ENCODE assay signal across 8 mouse cellular contexts in the genomic region with DNA sequence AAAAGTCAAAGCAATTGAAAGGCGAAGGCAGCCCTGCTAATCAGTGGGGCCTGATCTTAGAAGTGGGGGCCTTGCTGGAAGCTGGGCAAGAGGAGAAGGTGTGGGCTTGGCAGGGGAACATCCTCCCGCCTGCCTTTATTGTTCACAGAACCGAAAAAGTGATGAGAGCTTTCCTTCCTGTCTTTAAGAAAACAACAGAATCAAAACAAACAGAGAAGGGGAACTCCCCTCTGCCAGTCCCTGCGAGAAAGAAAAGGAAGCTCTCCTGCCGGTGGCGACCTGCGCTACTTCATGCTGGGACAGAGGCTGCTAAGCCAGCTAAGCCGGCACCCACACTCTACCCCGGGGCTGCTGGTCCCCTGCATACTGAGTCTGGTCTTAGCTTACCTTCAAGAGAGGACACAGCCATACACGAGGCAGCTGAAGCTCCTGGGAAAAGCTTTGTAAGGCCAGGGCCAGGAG. TPM values are rescaled to one million over a fixed set of nuclear protein-coding genes. Genes with fewer than 3 reads are reported as not detected.
A peak's percentile ranks its signal among the peaks of the same experiment; 100 is the strongest.
DNase-seq lines count a peak whose midpoint lies in the region; ATAC-seq and TF ChIP-seq lines count a peak whose summit lies in the region.

No protein-coding gene starts in this region.

- peaks cover 61% of the 10 kb centered on the region for H3K4me1 ChIP-seq in midbrain, embryonic 10.5 days
- 0 out of 2 replicates have a peak, but pooled peaks cover 3% of the 10 kb centered on the region for H3K4me1 ChIP-seq in midbrain, postnatal 0 days (ENCODE audit: insufficient read depth, low read length)
- peaks cover 46% of the 10 kb centered on the region for H3K4me1 ChIP-seq in embryonic facial prominence, embryonic 12.5 days
- peaks cover 68% of the 10 kb centered on the region for H3K4me1 ChIP-seq in lung, embryonic 16.5 days (replicated peaks; ENCODE audit: control insufficient read depth, insufficient read depth, low read length)
- peaks cover 25% of the 10 kb centered on the region for H3K4me1 ChIP-seq in stomach, postnatal 0 days (replicated peaks; ENCODE audit: control insufficient read depth, insufficient read depth)

- no peak overlapping the region for H3K9ac ChIP-seq in midbrain, postnatal 0 days (replicated peaks; ENCODE audit: low read length, poor library complexity, severe bottlenecking)
- H3K9ac ChIP-seq in embryonic facial prominence, embryonic 12.5 days = no peak overlapping the region
- peak overlapping the region; percentile 52; the same call in 1 of the 2 replicates for H3K9ac ChIP-seq in lung, embryonic 16.5 days (ENCODE audit: low read length)
- peak overlapping the region; percentile 35; the same call in 1 of the 2 replicates for H3K9ac ChIP-seq in stomach, postnatal 0 days (ENCODE audit: low read length)

- H3K9me3 ChIP-seq in midbrain, embryonic 10.5 days (replicated peaks) = no peaks in the 10 kb centered on the region
- H3K9me3 ChIP-seq in midbrain, postnatal 0 days (ENCODE audit: low read length) = no peaks in the 10 kb centered on the region
- no peaks in the 10 kb centered on the region for H3K9me3 ChIP-seq in embryonic facial prominence, embryonic 12.5 days
- H3K9me3 ChIP-seq in lung, embryonic 16.5 days (ENCODE audit: control insufficient read depth, low read length) = no peaks in the 10 kb centered on the region
- H3K9me3 ChIP-seq in stomach, postnatal 0 days (ENCODE audit: control insufficient read depth, low read length) = no peaks in the 10 kb centered on the region

- no peak overlapping the region for H3K4me3 ChIP-seq in midbrain, embryonic 10.5 days
- H3K4me3 ChIP-seq in midbrain, postnatal 0 days (ENCODE audit: low read depth, low read length) = no peak overlapping the region
- H3K4me3 ChIP-seq in embryonic facial prominence, embryonic 12.5 days = no peak overlapping the region
- no peak overlapping the region for H3K4me3 ChIP-seq in lung, embryonic 16.5 days (ENCODE audit: low read length)
- H3K4me3 ChIP-seq in stomach, postnatal 0 days (ENCODE audit: low read depth, low read length) = no peak overlapping the region

- intact Hi-C loops in left cerebral cortex, postnatal 14 days (cut with DNase I) = no loop called here

- no peak overlapping the region for H3K4me2 ChIP-seq in midbrain, postnatal 0 days (ENCODE audit: low read depth, low read length, poor library complexity, severe bottlenecking)
- H3K4me2 ChIP-seq in embryonic facial prominence, embryonic 12.5 days (replicated peaks) = no peak overlapping the region
- no peak overlapping the region for H3K4me2 ChIP-seq in lung, embryonic 16.5 days (ENCODE audit: low read depth, low read length)
- H3K4me2 ChIP-seq in stomach, postnatal 0 days (replicated peaks; ENCODE audit: low read depth) = no peak overlapping the region

- TF ChIP-seq EP300 in stomach, postnatal 0 days (optimal IDR thresholded peaks at IDR 0.05) = no peak

- no peaks in the 10 kb centered on the region for H3K36me3 ChIP-seq in midbrain, embryonic 10.5 days
- no peaks in the 10 kb centered on the region for H3K36me3 ChIP-seq in midbrain, postnatal 0 days (ENCODE audit: insufficient read depth, low read length)
- no peaks in the 10 kb centered on the region for H3K36me3 ChIP-seq in embryonic facial prominence, embryonic 12.5 days
- H3K36me3 ChIP-seq in lung, embryonic 16.5 days (ENCODE audit: control insufficient read depth, insufficient read depth, low read length) = no peaks in the 10 kb centered on the region
- H3K36me3 ChIP-seq in stomach, postnatal 0 days (ENCODE audit: control insufficient read depth, insufficient read depth, low read length) = no peaks in the 10 kb centered on the region

- 10% methylated on average over 10 of the region's 10 CpGs for WGBS in midbrain, embryonic 10.5 days
- 22% methylated on average over 10 of the region's 10 CpGs for WGBS in midbrain, postnatal 0 days
- WGBS in embryonic facial prominence, embryonic 12.5 days = 16% methylated on average over 10 of the region's 10 CpGs
- WGBS in lung, embryonic 16.5 days = 28% methylated on average over 10 of the region's 10 CpGs
- 22% methylated on average over 10 of the region's 10 CpGs for WGBS in stomach, postnatal 0 days

- H3K27me3 ChIP-seq in midbrain, embryonic 10.5 days (ENCODE audit: low read depth, poor library complexity, severe bottlenecking) = peaks cover 43% of the 10 kb centered on the region
- H3K27me3 ChIP-seq in midbrain, postnatal 0 days (ENCODE audit: insufficient read depth, low read length) = no peaks in the 10 kb centered on the region
- no peaks in the 10 kb centered on the region for H3K27me3 ChIP-seq in embryonic facial prominence, embryonic 12.5 days
- no peaks in the 10 kb centered on the region for H3K27me3 ChIP-seq in lung, embryonic 16.5 days (ENCODE audit: control insufficient read depth, insufficient read depth, low read depth, low read length)
- H3K27me3 ChIP-seq in stomach, postnatal 0 days (ENCODE audit: control insufficient read depth, insufficient read depth, low read length) = no peaks in the 10 kb centered on the region

- TF ChIP-seq CTCF in midbrain, postnatal 0 days (IDR thresholded peaks at IDR 0.05) = no peak
- peak; percentile 18; the same call in 1 of the 2 replicates for TF ChIP-seq CTCF in stomach, postnatal 0 days (IDR thresholded peaks at IDR 0.05; ENCODE audit: low read depth)

- DNase-seq in midbrain, embryonic 10.5 days (ENCODE audit: low spot score) = no peak
- no peak for DNase-seq in midbrain, postnatal 0 days (ENCODE audit: low spot score)
- peak; percentile 64 for DNase-seq in kidney, adult 18-20 months
- DNase-seq in stomach, postnatal 0 days (ENCODE audit: low spot score) = no peak
- no peak for DNase-seq in left cerebral cortex, postnatal 14 days (ENCODE audit: low spot score in 2 of 2)
- DNase-seq in gastrocnemius, postnatal 4 days (ENCODE audit: low spot score in 2 of 2) = no peak

- no peak for ATAC-seq in midbrain, postnatal 0 days (ENCODE audit: low FRiP score)
- ATAC-seq in embryonic facial prominence, embryonic 12.5 days (ENCODE audit: insufficient number of reproducible peaks, insufficient read depth, low FRiP score, low TSS enrichment) = no peak
- peak; percentile 19; the same call in 1 of the 2 replicates for ATAC-seq in lung, embryonic 16.5 days (ENCODE audit: low read depth)
- ATAC-seq in stomach, postnatal 0 days (ENCODE audit: low FRiP score, low TSS enrichment) = no peak

- H3K27ac ChIP-seq in midbrain, embryonic 10.5 days (replicated peaks) = peak overlapping the region; percentile 71
- H3K27ac ChIP-seq in midbrain, postnatal 0 days (ENCODE audit: low read depth, low read length) = no peak overlapping the region
- H3K27ac ChIP-seq in embryonic facial prominence, embryonic 12.5 days = peak overlapping the region; percentile 46; the same call in 1 of the 2 replicates
- H3K27ac ChIP-seq in lung, embryonic 16.5 days (ENCODE audit: low read length) = peak overlapping the region; percentile 67
- H3K27ac ChIP-seq in stomach, postnatal 0 days (replicated peaks) = peak overlapping the region; percentile 63

RNA-seq across cellular contexts. Expression of a gene that starts 41.9 kb away (rescaled TPM):
- polyA plus RNA-seq in midbrain, embryonic 10.5 days (2016; fragmentation: Nextera tagmentation; extraction: Ambion mirVana) = 7.8 and 8.1 TPM in 2 replicates
- 12.9 and 17.7 TPM in 2 replicates for total RNA-seq in midbrain, postnatal 0 days (2014; rRNA removed)
- 5.1 and 5.9 TPM in 2 replicates for polyA plus RNA-seq in midbrain, postnatal 0 days (2015; fragmentation: Nextera tagmentation; extraction: Ambion mirVana)
- 24.6 and 26.3 TPM in 2 replicates for polyA plus RNA-seq in embryonic facial prominence, embryonic 12.5 days (2016; fragmentation: Nextera tagmentation; extraction: Ambion mirVana)
- polyA plus RNA-seq in lung, embryonic 16.5 days (2015; fragmentation: Nextera tagmentation; extraction: Ambion mirVana) = 10.1 and 11.2 TPM in 2 replicates
- polyA plus RNA-seq in stomach, postnatal 0 days (2015; fragmentation: Nextera tagmentation; extraction: Ambion mirVana) = 17.5 and 18.3 TPM in 2 replicates
- 10 to 100 TPM; 16.6 to 26.1 TPM for total RNA-seq in left cerebral cortex, postnatal 14 days (2021)
- total RNA-seq in gastrocnemius, postnatal 4 days (2021) = 10 to 100 TPM; 41.2 to 47.3 TPM

Comparison
In these comparisons a context has a peak if more than half of its experiments do, and no peak if none do; other contexts are left out.
1. H3K9ac ChIP-seq: peak in lung, embryonic 16.5 days (single experiment) and stomach, postnatal 0 days (single experiment); none in midbrain, postnatal 0 days (single experiment) and embryonic facial prominence, embryonic 12.5 days (single experiment).